Mouse (Mus musculus): ENCODE measurements around the gene Fbxw4.

Fbxw4 gene

GRCm38 (mm10) chr19:45659738-45660502 lies at the start of gene Fbxw4:
Gene Fbxw4, minus strand, starts transcription at chr19:45660312.
- peak; percentile 29 to 71 for DNase-seq (ENCODE audit: low spot score in 2 of 2)

GRCm38 (mm10) chr19:45708704-45709103 lies 48.6 kb upstream of the Fbxw4 start:
- no peak for DNase-seq (ENCODE audit: low spot score in 2 of 2)

GRCm38 (mm10) chr19:45696281-45696600 lies 36.1 kb upstream of the Fbxw4 start:
- DNase-seq (ENCODE audit: low spot score in 2 of 2), result no peak

GRCm38 (mm10) chr19:45695496-45696280 lies 35.6 kb upstream of the Fbxw4 start:
- DNase-seq (ENCODE audit: low spot score in 2 of 2), result no peak

GRCm38 (mm10) chr19:45694056-45694455 lies 33.9 kb upstream of the Fbxw4 start:
- no peak for DNase-seq (ENCODE audit: low spot score in 2 of 2)

GRCm38 (mm10) chr19:45692211-45692610 lies 32.1 kb upstream of the Fbxw4 start:
- DNase-seq (ENCODE audit: low spot score in 2 of 2), result no peak

- DNase-seq (ENCODE audit: low spot score in 2 of 2), result no peak
Measured at GRCm38 (mm10) chr19:45691001-45691535, 31.0 kb upstream of the Fbxw4 start.

- no peak for DNase-seq (ENCODE audit: low spot score in 2 of 2)
Measured at GRCm38 (mm10) chr19:45687001-45687400, 26.9 kb upstream of the Fbxw4 start.

GRCm38 (mm10) chr19:45683676-45684075 lies 23.6 kb upstream of the Fbxw4 start:
- no peak for DNase-seq (ENCODE audit: low spot score in 2 of 2)

GRCm38 (mm10) chr19:45680495-45681130 lies 20.5 kb upstream of the Fbxw4 start:
- no peak for DNase-seq (ENCODE audit: low spot score in 2 of 2)

GRCm38 (mm10) chr19:45676723-45677269 lies 16.7 kb upstream of the Fbxw4 start:
- no peak for DNase-seq (ENCODE audit: low spot score in 2 of 2)

- DNase-seq (ENCODE audit: low spot score in 2 of 2), result no peak
Measured at GRCm38 (mm10) chr19:45675720-45676581, 15.8 kb upstream of the Fbxw4 start.

- DNase-seq (ENCODE audit: low spot score in 2 of 2), result no peak
Measured at GRCm38 (mm10) chr19:45675196-45675595, 15.1 kb upstream of the Fbxw4 start.

- no peak for DNase-seq (ENCODE audit: low spot score in 2 of 2)
Measured at GRCm38 (mm10) chr19:45672971-45673370, 12.9 kb upstream of the Fbxw4 start.

- DNase-seq (ENCODE audit: low spot score in 2 of 2), result no peak
Measured at GRCm38 (mm10) chr19:45668986-45669385, 8.9 kb upstream of the Fbxw4 start.

GRCm38 (mm10) chr19:45663851-45664250 lies 3.7 kb upstream of the Fbxw4 start:
- no peak for DNase-seq (ENCODE audit: low spot score in 2 of 2)

- no peak for DNase-seq (ENCODE audit: low spot score in 2 of 2)
Measured at GRCm38 (mm10) chr19:45660503-45660790, 335 bp upstream of the Fbxw4 start.

GRCm38 (mm10) chr19:45659301-45659737 lies 793 bp downstream of the Fbxw4 start:
- peak in 1 of 2 experiments; percentile 15 for DNase-seq (ENCODE audit: low spot score in 2 of 2)

GRCm38 (mm10) chr19:45658556-45659268 lies 1.4 kb downstream of the Fbxw4 start:
- no peak for DNase-seq (ENCODE audit: low spot score in 2 of 2)

GRCm38 (mm10) chr19:45657828-45658227 lies 2.3 kb downstream of the Fbxw4 start:
- no peak for DNase-seq (ENCODE audit: low spot score in 2 of 2)
